Mouse (Mus musculus) fat pad, adult 2 months (tissue): ENCODE results near the gene Defa30.
"Not testable (repeated sequence)": the region's sequence is repeated elsewhere in the genome, so short reads cannot be mapped to it uniquely, and the experiment has no call there.

Experiments used
- DNase-seq: peaks from one replicate; pipeline ENCODE4 v3.0.0-alpha.2; 2011; ENCODE audit warnings: low read depth, low spot score; ENCODE audit errors: extremely low read depth

The Defa30 gene

GRCm38 (mm10) chr8:21134342-21134741 lies at the start of gene Defa30:
Defa30 (plus strand) TSS chr8:21134642.
- not testable (repeated sequence) for DNase-seq

GRCm38 (mm10) chr8:21093106-21093505 lies 41.3 kb upstream of the Defa30 start:
- DNase-seq: no peak

- not testable (repeated sequence) for DNase-seq
Measured at GRCm38 (mm10) chr8:21095950-21096349, 38.5 kb upstream of the Defa30 start, which contains the start of gene Gm14851. Gm14851 (minus strand) TSS chr8:21096050.

- DNase-seq: not testable (repeated sequence)
Measured at GRCm38 (mm10) chr8:21161977-21162376, 27.5 kb downstream of the Defa30 start, which contains the start of gene Defa22. Defa22 (plus strand) TSS chr8:21162277.
